Comparison of ENCODE assay signal across 13 mouse cellular contexts in genomic region chr9:106913759-106914158, GRCm38 (mm10). TPM values are rescaled to one million over a fixed set of nuclear protein-coding genes. Genes with fewer than 3 reads are reported as not detected.
A peak's percentile ranks its signal among the peaks of the same experiment; 100 is the strongest.
DNase-seq lines count a peak whose midpoint lies in the region; ATAC-seq and TF ChIP-seq lines count a peak whose summit lies in the region.
"Had no signal": no experiment of that assay in that cellular context is flagged by ENCODE, and none has a peak within 500 bp of the region (broad histone marks: within the 10 kb centered on the region; RNA-seq: fewer than 3 reads in every experiment).

No protein-coding gene starts in this region.

- no peaks in the 10 kb centered on the region for H3K9me3 ChIP-seq in embryonic facial prominence, embryonic 11.5 days (replicated peaks; ENCODE audit: control insufficient read depth, low read length)
- no peaks in the 10 kb centered on the region for H3K9me3 ChIP-seq in embryonic facial prominence, embryonic 10.5 days
- H3K9me3 ChIP-seq in intestine, embryonic 16.5 days (ENCODE audit: control insufficient read depth, low read length): no peaks in the 10 kb centered on the region

- ATAC-seq in embryonic facial prominence, embryonic 11.5 days (replicated peaks; ENCODE audit: insufficient number of reproducible peaks, low FRiP score, low TSS enrichment, low read depth): no peak
- no peak for ATAC-seq in intestine, embryonic 16.5 days

- H3K27me3 ChIP-seq in embryonic facial prominence, embryonic 11.5 days (ENCODE audit: control insufficient read depth, insufficient read depth, low read length): no peaks in the 10 kb centered on the region
- no peaks in the 10 kb centered on the region for H3K27me3 ChIP-seq in embryonic facial prominence, embryonic 10.5 days (replicated peaks; ENCODE audit: low read depth, poor library complexity, severe bottlenecking)
- H3K27me3 ChIP-seq in intestine, embryonic 16.5 days (replicated peaks; ENCODE audit: control insufficient read depth, insufficient read depth, low read length): no peaks in the 10 kb centered on the region

- no peak overlapping the region for H3K9ac ChIP-seq in embryonic facial prominence, embryonic 11.5 days (replicated peaks; ENCODE audit: low read length)
- no peak overlapping the region for H3K9ac ChIP-seq in intestine, embryonic 16.5 days (ENCODE audit: low read depth, low read length)

- WGBS in embryonic facial prominence, embryonic 11.5 days: 23% methylated on average over 1 of the region's 1 CpGs
- 26% methylated on average over 1 of the region's 1 CpGs for WGBS in embryonic facial prominence, embryonic 10.5 days
- WGBS in intestine, embryonic 16.5 days: 11% methylated on average over 1 of the region's 1 CpGs

- no peak overlapping the region for H3K4me2 ChIP-seq in embryonic facial prominence, embryonic 11.5 days (ENCODE audit: low read depth, low read length)
- no peak overlapping the region for H3K4me2 ChIP-seq in intestine, embryonic 16.5 days (ENCODE audit: low read depth, low read length)

- peak; percentile 18; the same call in 1 of the 2 replicates for TF ChIP-seq CTCF in layer of hippocampus, adult 2 months (conservative IDR thresholded peaks at IDR 0.05)

- H3K4me3 ChIP-seq in embryonic facial prominence, embryonic 11.5 days (ENCODE audit: low read depth, low read length): no peak overlapping the region
- no peak overlapping the region for H3K4me3 ChIP-seq in embryonic facial prominence, embryonic 10.5 days
- no peak overlapping the region for H3K4me3 ChIP-seq in layer of hippocampus, adult 2 months
- no peak overlapping the region for H3K4me3 ChIP-seq in intestine, embryonic 16.5 days (ENCODE audit: low read length)

- no peaks in the 10 kb centered on the region for H3K36me3 ChIP-seq in embryonic facial prominence, embryonic 11.5 days (replicated peaks; ENCODE audit: control insufficient read depth, insufficient read depth, low read depth, low read length)
- H3K36me3 ChIP-seq in embryonic facial prominence, embryonic 10.5 days (replicated peaks): no peaks in the 10 kb centered on the region
- no peaks in the 10 kb centered on the region for H3K36me3 ChIP-seq in intestine, embryonic 16.5 days (ENCODE audit: control insufficient read depth, insufficient read depth, low read length)

- no peak overlapping the region for H3K27ac ChIP-seq in embryonic facial prominence, embryonic 11.5 days (replicated peaks; ENCODE audit: low read depth, low read length)
- no peak overlapping the region for H3K27ac ChIP-seq in embryonic facial prominence, embryonic 10.5 days (replicated peaks)
- no peak overlapping the region for H3K27ac ChIP-seq in layer of hippocampus, adult 2 months
- no peak overlapping the region for H3K27ac ChIP-seq in intestine, embryonic 16.5 days (ENCODE audit: low read length)
- H3K27ac ChIP-seq: macrophage had no signal

- DNase-seq in embryonic facial prominence, embryonic 11.5 days (ENCODE audit: low spot score): peak; percentile 26
- no peak for DNase-seq in embryonic facial prominence, embryonic 10.5 days (ENCODE audit: low spot score)
- DNase-seq in layer of hippocampus, adult 2 months (ENCODE audit: low spot score in 2 of 2): no peak
- no peak for DNase-seq in layer of hippocampus, postnatal 14 days (ENCODE audit: low spot score in 2 of 2)
- peak; percentile 30 for DNase-seq in A20 (ENCODE audit: low read depth, low spot score)
- DNase-seq in forelimb bud, embryonic 11.5 days (ENCODE audit: low read depth, low spot score): peak; percentile 17
- no peak for DNase-seq in frontal cortex, postnatal 14 days (ENCODE audit: low spot score in 2 of 2)
- DNase-seq: adrenal gland, postnatal 14 days; cerebellum, postnatal 25 days; kidney, adult 18-20 months; right cerebral cortex, adult 18-20 months had no signal

- H3K4me1 ChIP-seq in embryonic facial prominence, embryonic 11.5 days (ENCODE audit: control insufficient read depth, insufficient read depth, low read length): no peaks in the 10 kb centered on the region
- H3K4me1 ChIP-seq in embryonic facial prominence, embryonic 10.5 days: peaks cover 15% of the 10 kb centered on the region
- H3K4me1 ChIP-seq in intestine, embryonic 16.5 days (ENCODE audit: control insufficient read depth, insufficient read depth, low read length): no peaks in the 10 kb centered on the region

RNA-seq across cellular contexts. Expression of gene Manf, which starts 22.0 kb away (rescaled TPM):
- polyA plus RNA-seq in embryonic facial prominence, embryonic 11.5 days (2014; fragmentation: Nextera tagmentation; extraction: Ambion mirVana): 304 and 321 TPM in 2 replicates
- polyA plus RNA-seq in embryonic facial prominence, embryonic 10.5 days (2016; fragmentation: Nextera tagmentation; extraction: Ambion mirVana): 254 and 277 TPM in 2 replicates
- total RNA-seq in layer of hippocampus, adult 2 months (2021): 100 to 1,000 TPM; 121 to 126 TPM
- total RNA-seq in layer of hippocampus, postnatal 14 days (2021): 100 to 1,000 TPM; 130 to 156 TPM
- polyA plus RNA-seq in intestine, embryonic 16.5 days (2015; fragmentation: Nextera tagmentation; extraction: Ambion mirVana): 354 and 382 TPM in 2 replicates

RNA-seq across cellular contexts. Expression of gene Rbm15b, which starts 26.5 kb away (rescaled TPM):
- polyA plus RNA-seq in embryonic facial prominence, embryonic 11.5 days (2014; fragmentation: Nextera tagmentation; extraction: Ambion mirVana): 23.2 and 27.3 TPM in 2 replicates
- polyA plus RNA-seq in embryonic facial prominence, embryonic 10.5 days (2016; fragmentation: Nextera tagmentation; extraction: Ambion mirVana): 17.2 and 17.6 TPM in 2 replicates
- 10 to 100 TPM; 45.8 to 55.1 TPM for total RNA-seq in layer of hippocampus, adult 2 months (2021)
- total RNA-seq in layer of hippocampus, postnatal 14 days (2021): 10 to 100 TPM; 48.2 to 51.2 TPM
- 3.5 and 3.7 TPM in 2 replicates for polyA plus RNA-seq in intestine, embryonic 16.5 days (2015; fragmentation: Nextera tagmentation; extraction: Ambion mirVana)

Comparison
In these comparisons a context has a peak if more than half of its experiments do, and no peak if none do; other contexts are left out.
1. DNase-seq: peak in embryonic facial prominence, embryonic 11.5 days (single experiment), A20 (single experiment) and forelimb bud, embryonic 11.5 days (single experiment); none in embryonic facial prominence, embryonic 10.5 days (single experiment), layer of hippocampus, adult 2 months (0 of 2), layer of hippocampus, postnatal 14 days (0 of 2) and frontal cortex, postnatal 14 days (0 of 2).